Mouse (Mus musculus) inflammation-experienced regulatory T-cells, adult 16 weeks (primary cell): Measurements from ENCODE around the gene Socs3. TPM values are rescaled to one million over a fixed set of nuclear protein-coding genes. Genes with fewer than 3 reads are reported as not detected.

Experiments
- polyA plus RNA-seq: library from polyadenylated mRNA; unstranded; fragments of 100-300 nt; shearing (Covaris generic); gene quantifications from one replicate; pipeline ENCODE4 v1.2.1, GENCODE M21; 2017

The Socs3 gene
- polyA plus RNA-seq, result 110 TPM

DNA sequence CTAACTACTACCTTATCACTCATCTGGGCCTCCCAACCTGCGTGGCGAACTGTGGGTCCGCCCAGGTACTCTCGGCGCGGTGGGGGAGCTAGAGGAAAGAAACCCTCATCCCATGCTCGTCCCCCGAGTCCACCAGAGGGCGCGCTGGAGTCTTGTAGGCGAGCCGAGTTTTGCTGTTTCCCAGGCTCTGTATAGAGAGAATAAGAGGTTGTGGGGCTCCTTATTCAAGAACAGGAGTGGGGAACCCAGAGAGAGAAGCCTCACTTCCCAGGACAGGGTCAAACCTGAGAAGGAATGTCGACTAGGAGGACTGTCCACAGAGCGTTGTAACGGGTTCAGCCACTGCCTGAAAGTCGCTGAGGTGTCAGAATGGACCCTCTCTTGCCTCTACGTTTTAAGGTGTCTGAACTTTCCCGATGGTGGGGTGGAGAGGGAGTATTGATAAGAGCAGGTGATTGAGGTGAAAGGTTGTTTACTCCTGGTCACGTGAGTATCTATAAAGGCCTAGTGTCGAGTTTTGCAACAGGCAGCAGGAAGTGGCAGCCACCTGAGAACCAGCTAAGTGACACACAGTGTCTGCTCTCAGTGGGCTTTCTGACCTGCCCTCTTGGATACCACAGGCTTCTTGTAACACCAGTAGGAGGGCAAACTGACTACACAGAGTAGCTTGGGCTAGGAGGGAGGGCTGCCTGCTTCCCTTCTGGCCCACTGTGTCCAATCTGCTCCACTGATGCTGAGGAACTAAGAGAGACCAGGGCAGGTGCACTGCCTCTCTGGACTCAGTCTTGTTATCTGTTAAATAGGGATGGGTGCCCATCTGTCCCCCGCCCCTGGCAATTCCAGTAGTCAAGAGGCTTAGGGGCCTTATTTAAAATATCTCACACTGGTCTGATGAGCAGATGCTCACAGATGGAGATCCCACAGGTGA lies at the start of gene Socs3:
Gene Socs3 (minus strand): TSS at position 103 of the 928 bp plus-strand sequence.

DNA sequence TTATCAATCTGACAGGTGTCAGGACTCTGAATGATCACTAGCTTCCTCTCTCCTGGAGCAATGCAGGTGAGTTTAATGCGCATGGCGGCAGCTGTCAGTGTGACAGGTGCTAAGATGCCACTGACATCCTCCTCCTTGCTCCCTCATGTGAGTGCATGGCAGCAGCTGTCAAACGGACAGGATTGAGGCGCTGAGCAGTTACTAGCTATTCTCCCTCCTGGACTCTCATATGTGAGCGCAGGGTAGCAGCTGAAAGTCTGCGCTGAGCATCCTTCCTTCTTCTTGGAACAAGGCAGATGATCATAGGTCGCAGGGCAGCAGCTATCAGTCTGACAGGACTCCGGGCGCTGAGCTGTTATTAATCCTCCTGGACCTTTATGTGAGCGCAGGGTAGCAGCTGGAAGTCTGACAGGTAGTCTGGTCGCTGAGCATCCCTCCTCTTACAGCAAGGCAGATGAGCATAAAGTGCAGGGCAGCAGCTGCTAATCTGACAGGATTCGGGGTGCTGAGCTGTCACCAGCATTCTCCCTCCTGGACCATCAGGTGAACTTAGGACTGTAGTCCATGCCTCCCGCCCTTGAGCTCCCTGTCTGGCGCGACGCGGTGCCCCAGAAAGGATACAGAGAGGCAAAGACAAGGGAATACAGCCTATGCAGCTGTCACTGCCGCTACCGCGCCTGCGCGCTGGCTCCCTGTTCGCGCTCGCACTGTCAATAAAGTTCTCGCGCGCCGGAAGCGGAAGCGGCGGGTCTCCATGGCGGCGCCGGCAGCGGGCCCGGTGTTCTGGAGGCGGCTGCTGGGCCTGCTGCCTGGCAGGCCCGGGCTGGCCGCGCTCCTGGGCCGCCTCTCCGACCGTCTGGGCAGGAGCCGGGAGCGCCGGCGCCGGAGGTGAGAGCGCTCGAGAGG lies 16.5 kb upstream of the Socs3 start, which contains the start of gene Pgs1:
Gene Pgs1 (plus strand): TSS at position 167 of the 906 bp plus-strand sequence.

Other genes starting within 250 kb of the Socs3 start
- 137 TPM for gene Tmc8, start 188.0 kb downstream of the Socs3 start, polyA plus RNA-seq
- gene Tmc6, start 187.8 kb downstream of the Socs3 start, polyA plus RNA-seq, result 162 TPM
- 0.55 TPM for gene 6030468B19Rik, start 172.4 kb downstream of the Socs3 start, polyA plus RNA-seq
- gene Gm20708, start 160.4 kb downstream of the Socs3 start, polyA plus RNA-seq, result 2.3 TPM
- 209 TPM for gene Syngr2, start 160.4 kb downstream of the Socs3 start, polyA plus RNA-seq
- 26.0 TPM for gene Afmid, start 144.1 kb downstream of the Socs3 start, polyA plus RNA-seq
- gene Tk1, start 144.0 kb downstream of the Socs3 start, polyA plus RNA-seq, result 39.1 TPM
- gene Birc5, start 120.8 kb downstream of the Socs3 start, polyA plus RNA-seq, result 23.7 TPM
- not detected for gene Tmem235, start 109.3 kb downstream of the Socs3 start, polyA plus RNA-seq
- 24.6 TPM for gene Tha1, start 96.6 kb downstream of the Socs3 start, polyA plus RNA-seq
- 41.1 TPM for gene Pgs1, start 16.2 kb upstream of the Socs3 start, polyA plus RNA-seq
- gene Dnah17, start 160.6 kb upstream of the Socs3 start, polyA plus RNA-seq, result 0.78 TPM